Mouse (Mus musculus) adrenal gland (tissue): Measurements from ENCODE around the gene Rtbdn.
"Not testable (repeated sequence)": the region's sequence is repeated elsewhere in the genome, so short reads cannot be mapped to it uniquely, and the experiment has no call there.

ENCODE experiments used
- intact Hi-C: fragments of 180-260 bp; cut with DNase I; formaldehyde crosslinking; loops from one replicate; pipeline ENCODE4 v1.15.1; 2025
- long read RNA-seq, 2 experiments: library from polyadenylated mRNA; unstranded; transcript quantifications; one replicate each; pipeline ENCODE4 v2.0.0; 2020; ENCODE audit warnings: borderline replicate concordance in 1 of 2; ENCODE audit not compliant: insufficient replicate concordance in 1 of 2

Rtbdn gene
- long read RNA-seq, experiment 1 = 0 reads
- long read RNA-seq, experiment 2 = 0 reads

GRCm38 (mm10) chr8:84946528-84947240, at the start of gene Rtbdn:
Rtbdn (plus strand) TSS chr8:84946991.
- intact Hi-C loops = no loop called here

- intact Hi-C loops = no loop called here
Observed at GRCm38 (mm10) chr8:84901071-84901470, 45.7 kb upstream of the Rtbdn start.

GRCm38 (mm10) chr8:84901752-84902151, 45.0 kb upstream of the Rtbdn start, which contains the start of gene Klf1:
Klf1 (plus strand) TSS chr8:84901928.
- intact Hi-C loops = no loop called here

- intact Hi-C loops = no loop called here
Observed at GRCm38 (mm10) chr8:84902367-84902919, 44.3 kb upstream of the Rtbdn start.

GRCm38 (mm10) chr8:84902920-84903661, 43.7 kb upstream of the Rtbdn start:
- intact Hi-C loops = no loop called here

- intact Hi-C loops = no loop called here
Observed at GRCm38 (mm10) chr8:84904351-84904750, 42.4 kb upstream of the Rtbdn start.

GRCm38 (mm10) chr8:84907037-84907436, 39.8 kb upstream of the Rtbdn start:
- intact Hi-C loops = no loop called here

- intact Hi-C loops = no loop called here
Observed at GRCm38 (mm10) chr8:84907493-84907892, 39.3 kb upstream of the Rtbdn start.

- intact Hi-C loops = not testable (repeated sequence)
Observed at GRCm38 (mm10) chr8:84907979-84908378, 38.8 kb upstream of the Rtbdn start.

GRCm38 (mm10) chr8:84908421-84909161, 38.2 kb upstream of the Rtbdn start, which contains the start of gene Dnase2a:
Dnase2a (plus strand) TSS chr8:84908560.
- intact Hi-C loops = no loop called here

- intact Hi-C loops = no loop called here
Observed at GRCm38 (mm10) chr8:84909162-84909767, 37.5 kb upstream of the Rtbdn start.

- intact Hi-C loops = no loop called here
Observed at GRCm38 (mm10) chr8:84909949-84910348, 36.8 kb upstream of the Rtbdn start.

GRCm38 (mm10) chr8:84910551-84910950, 36.2 kb upstream of the Rtbdn start:
- intact Hi-C loops = no loop called here

GRCm38 (mm10) chr8:84911854-84912253, 34.9 kb upstream of the Rtbdn start:
- intact Hi-C loops = no loop called here

GRCm38 (mm10) chr8:84912391-84912790, 34.4 kb upstream of the Rtbdn start:
- intact Hi-C loops = no loop called here

GRCm38 (mm10) chr8:84912895-84913501, 33.8 kb upstream of the Rtbdn start:
- intact Hi-C loops = no loop called here

GRCm38 (mm10) chr8:84913502-84913900, 33.3 kb upstream of the Rtbdn start:
- intact Hi-C loops = no loop called here

GRCm38 (mm10) chr8:84913960-84914359, 32.8 kb upstream of the Rtbdn start:
- intact Hi-C loops = no loop called here

- intact Hi-C loops = loop anchor here (5.0 kb wide), 1 partner anchor 37 kb away; no protein-coding TSS in a partner anchor
Observed at GRCm38 (mm10) chr8:84915269-84915668, 31.5 kb upstream of the Rtbdn start.

- intact Hi-C loops = loop anchor here (5.0 kb wide), 1 partner anchor 35 kb away; no protein-coding TSS in a partner anchor
Observed at GRCm38 (mm10) chr8:84917781-84918180, 29.0 kb upstream of the Rtbdn start.
